Mouse (Mus musculus): ENCODE measurements around the gene Plxdc2.

Plxdc2 gene

DNA sequence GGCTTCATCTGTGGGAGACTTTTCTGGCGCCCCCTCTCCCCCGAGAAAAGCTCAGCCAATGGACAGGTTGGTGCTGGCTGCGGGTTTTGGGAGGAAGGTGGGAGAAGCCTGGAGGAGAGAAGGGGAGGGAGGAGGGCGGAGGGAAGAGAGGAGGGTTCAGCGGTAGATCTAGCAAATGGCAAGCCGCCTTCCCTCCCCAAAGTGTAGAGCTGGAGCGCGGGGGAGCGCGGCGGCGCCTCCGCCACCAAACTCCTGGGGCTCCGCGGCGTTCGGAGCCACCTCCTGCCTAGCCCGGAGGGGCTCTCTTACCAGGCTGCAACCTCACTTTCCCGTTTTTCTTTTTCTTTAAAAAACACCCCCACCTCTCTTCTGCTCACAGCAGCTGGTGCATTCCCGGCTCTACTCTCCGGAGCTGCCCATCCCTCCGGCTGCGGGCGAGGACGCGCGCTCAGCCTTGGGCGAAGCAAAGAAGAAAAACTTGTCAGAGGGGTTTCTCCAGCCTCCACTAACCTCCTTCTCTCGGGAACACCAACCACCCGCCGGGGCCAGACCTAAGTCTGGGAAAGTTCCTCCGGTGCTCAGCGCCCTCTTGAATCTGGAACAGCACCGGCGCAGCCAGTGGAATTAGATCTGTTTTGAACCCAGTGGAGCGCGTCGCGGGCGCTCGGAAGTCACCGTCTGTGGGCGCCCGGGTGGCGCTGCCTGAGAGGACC, at the start of gene Plxdc2:
Gene Plxdc2 (plus strand): TSS at position 199 of the 713 bp plus-strand sequence.
- peak; percentile 66 for DNase-seq (ENCODE audit: low spot score)

DNA sequence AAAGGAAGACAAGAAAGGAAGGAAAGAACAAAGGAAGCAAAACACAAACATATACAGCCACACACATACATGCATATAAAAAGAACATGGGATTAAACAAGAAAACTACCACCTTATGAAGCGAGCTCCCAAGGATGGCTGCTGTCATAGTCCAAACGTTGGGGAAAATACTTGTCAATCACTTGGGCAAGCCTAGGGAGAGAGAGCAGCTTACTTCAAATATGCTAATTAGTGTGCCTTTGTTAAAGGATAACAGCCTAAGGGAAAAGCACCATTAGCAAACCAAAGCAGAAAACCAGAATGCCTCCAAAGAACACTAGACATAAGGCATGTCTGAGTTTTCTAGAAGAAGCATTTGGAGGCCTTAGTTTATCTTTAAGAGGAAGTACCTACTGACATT, 45.7 kb upstream of the Plxdc2 start:
- DNase-seq (ENCODE audit: low spot score), result no peak

DNA sequence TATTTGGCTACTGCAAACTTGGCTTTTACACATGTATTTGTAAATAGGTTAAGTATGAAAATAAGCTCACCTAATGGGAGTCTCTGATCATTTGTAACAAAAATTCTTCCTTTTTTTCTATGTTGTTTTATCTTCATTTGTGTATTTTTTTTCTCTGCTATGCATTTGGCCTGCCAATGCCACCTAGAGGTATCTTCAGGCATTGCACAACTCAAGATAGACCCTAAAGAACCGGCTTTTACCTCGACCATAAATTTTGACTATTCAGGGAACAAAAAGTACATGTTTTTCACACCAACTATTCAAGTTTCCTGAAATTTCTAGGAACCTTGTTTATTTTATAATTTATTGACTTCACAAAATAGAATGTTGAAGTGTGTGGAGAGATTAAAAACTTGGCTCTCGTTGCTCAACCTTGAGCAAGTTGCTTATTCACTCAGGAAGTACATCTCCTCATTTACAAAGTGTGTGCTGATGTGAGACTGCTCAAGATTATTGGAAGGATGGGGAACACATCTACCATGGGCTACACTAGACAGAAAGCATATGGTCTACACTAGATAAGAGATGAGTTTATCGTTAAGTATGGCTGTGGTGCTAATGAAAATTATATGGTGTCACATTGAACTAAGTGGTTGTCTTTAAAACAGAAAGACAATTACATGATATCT, 43.6 kb upstream of the Plxdc2 start:
- DNase-seq (ENCODE audit: low spot score), result no peak

DNA sequence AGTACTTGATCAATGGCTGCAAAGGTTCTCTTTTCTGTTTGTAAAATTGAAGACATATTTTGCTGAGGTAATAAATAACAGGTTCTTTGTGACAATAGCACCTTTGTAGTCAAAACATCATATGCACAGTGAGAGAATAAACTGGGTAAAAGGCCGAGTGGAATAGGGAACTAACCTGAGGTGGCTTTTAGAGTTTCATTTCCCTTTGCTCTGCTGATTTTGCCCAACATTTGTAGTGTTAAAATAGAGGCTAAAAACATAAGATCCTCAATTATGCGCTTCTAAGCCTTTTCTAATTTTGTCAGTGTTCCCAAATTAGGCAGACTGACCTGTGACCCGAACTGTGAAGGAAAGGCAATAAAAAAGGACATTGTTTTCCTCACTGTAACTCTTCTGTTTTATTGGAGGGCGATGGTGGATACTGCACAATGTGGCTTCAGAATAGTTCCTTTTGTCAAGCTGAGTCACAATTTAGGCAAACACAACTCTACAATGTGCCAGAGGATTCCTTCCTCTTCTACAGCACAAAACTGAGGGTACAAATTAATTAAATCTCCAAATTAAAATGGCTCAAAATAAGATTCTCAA, 20.8 kb upstream of the Plxdc2 start:
- DNase-seq (ENCODE audit: low spot score), result no peak

DNA sequence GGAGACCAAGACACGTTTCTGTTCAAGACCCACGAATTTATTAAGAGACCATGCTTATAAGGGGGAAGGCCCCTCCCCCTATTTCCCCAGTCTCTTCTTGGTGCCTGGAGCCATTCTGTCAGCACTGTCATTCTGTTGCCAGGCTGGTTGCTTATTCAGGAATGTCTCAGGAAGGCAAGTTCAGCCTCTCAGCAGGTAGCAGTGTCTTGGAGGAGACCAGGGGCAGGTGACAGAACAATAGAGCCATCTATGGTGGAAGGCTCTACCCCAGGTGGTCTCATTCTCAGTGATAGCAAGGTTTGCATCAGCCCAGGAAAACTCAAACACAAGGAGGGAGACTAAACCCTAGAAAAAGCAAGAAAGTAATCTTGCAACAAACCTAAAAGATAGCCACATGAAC, 11.5 kb upstream of the Plxdc2 start:
- no peak for DNase-seq (ENCODE audit: low spot score)

DNA sequence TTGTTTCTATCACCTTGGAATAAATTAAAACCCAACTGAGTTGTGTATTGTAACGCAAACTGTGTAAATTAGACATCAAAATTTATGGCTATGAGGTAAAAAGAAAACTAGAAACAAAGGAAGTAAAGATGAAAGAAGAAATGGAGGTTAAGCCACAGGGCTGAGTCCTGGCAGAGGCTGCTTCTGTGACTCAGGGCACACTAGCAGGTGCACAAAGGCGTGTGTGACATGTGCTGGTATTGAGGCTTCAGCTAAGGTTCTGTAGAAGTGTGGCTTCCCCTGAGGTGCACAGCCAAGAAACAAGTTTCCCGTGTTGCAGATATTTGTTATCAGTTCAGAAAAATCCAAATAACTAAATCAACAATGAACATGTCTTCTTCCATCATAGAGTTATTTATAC, 5.0 kb upstream of the Plxdc2 start:
- DNase-seq (ENCODE audit: low spot score), result no peak

DNA sequence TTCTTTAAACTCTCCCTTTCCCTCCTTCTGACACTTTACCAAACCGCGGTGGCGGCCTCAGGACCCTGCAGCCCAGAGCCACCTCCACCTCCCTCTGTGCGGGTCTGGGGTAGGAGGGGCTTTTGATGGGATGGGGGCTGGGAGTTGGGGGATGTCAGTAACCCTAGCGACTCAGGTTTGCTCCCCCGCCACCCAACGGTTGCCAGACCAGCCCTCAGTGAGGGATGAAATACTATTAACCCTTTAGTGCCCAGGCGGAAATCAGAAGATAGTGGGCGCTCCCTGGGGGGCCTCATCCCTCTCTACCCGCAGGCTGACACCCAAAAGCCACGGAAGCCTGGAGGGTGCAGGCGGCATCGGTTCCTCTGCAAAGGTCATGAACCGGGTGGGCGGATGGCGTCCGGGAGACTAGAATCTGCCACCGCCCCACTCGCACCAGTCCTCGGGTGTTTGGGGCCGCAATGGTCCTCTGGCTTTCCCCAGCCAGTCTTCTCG, 446 bp upstream of the Plxdc2 start:
- peak; percentile 56 for DNase-seq (ENCODE audit: low spot score)

DNA sequence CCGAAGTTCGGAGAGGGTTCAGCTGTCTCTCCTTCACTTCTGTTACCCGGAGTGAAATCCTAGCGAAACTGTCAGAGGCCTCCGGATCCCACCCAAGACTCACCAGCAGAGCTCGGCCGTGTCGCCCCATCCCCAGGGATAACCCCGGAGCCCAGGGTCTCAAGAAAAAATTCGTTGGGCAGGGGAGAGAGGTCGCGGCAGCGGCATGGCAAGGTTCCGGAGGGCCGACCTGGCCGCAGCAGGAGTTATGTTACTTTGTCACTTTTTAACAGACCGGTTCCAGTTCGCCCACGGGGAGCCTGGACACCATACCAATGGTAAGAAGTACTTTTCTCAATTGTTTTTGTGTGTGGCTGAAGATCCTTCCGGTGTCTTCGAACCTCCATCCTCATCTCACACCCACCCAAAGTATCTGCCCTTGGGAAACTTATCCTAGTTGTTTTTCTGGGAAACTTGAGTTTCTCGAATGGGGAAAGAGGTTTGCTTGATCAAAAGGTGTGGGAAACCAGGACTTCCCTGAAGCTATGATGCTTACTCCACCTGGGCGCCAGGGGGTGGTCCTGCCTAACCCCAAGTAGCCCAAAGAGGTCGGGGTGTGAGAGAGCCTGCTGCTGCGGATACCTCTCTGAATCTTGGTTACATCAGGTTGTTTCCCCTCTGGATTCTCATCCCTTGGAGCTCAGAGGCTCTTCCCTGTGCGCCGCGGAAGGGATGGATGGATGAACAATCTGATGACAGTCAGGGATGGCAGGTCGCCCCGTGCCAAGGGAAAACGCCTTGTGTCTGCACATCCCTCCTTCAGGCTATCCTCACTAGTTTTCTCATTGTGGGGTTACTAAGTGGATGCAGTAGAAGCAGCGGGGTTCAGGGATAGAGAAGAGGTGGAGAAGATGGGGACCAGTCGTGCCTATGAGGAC, 1.1 kb downstream of the Plxdc2 start:
- DNase-seq (ENCODE audit: low spot score), result no peak

DNA sequence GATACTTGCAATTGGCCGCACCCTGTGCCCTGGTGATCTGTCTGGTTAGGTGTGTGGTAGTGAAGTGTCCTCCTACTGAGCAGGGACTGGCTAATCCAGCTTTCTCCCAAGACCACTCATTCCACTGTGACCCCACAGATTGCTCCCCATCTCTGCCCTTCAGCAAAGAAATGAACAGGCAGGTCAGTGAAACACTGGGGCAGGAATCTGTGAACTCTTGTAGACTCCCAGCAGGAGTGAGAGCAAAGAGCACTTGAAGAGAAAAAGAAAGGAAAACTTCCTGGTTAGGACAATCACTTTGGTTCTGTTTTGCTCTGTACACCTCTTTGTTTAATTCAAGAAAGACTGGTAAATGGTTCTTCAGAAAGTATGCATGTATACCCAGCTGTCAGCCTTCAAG, 1.8 kb downstream of the Plxdc2 start:
- no peak for DNase-seq (ENCODE audit: low spot score)

DNA sequence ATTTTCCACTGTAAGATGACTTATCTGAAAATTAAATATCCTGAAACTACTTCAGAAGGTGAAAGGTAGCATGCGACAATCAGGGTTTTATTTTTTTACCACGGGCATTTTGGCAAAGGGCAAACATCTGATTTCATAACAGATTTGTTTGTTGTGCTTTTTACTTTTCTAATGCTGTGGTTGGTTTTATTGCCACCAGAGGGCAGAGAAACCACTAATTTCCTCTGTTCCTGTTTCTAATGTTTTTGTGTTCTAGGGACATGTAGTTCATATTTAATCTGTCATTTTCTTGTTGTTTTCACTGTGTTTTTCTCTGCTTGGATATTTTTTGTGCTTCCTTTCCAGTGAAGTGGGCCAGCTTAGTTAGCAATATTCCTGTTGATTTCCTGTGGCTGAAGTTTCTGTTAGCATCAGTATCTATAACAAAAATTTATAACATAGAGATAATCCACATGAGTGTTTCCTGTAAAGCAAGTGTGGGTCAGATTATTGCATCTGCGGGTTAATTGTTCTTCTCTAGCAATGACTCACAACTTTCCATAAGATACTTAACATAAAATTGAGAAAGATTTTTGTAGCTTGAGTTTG, 3.3 kb downstream of the Plxdc2 start:
- DNase-seq (ENCODE audit: low spot score), result no peak

DNA sequence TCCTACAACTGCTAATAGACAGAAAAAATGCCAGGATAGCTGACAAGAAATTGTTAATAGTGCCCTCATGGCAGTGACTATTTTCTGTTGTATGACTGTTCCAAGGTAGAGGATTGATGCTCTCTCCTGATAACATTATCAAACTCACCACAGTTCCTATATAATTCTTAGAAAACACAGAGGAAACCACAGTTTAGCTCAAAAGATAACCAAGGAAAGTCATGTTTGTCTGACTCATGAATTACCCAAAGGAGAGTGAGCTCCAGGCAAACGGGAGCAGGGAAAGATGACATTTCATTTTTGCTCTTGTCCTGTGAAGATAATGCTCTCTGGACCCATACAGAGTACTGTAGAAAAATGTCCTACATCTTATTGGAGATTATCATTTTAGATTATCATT, 8.6 kb downstream of the Plxdc2 start:
- DNase-seq (ENCODE audit: low spot score), result no peak

DNA sequence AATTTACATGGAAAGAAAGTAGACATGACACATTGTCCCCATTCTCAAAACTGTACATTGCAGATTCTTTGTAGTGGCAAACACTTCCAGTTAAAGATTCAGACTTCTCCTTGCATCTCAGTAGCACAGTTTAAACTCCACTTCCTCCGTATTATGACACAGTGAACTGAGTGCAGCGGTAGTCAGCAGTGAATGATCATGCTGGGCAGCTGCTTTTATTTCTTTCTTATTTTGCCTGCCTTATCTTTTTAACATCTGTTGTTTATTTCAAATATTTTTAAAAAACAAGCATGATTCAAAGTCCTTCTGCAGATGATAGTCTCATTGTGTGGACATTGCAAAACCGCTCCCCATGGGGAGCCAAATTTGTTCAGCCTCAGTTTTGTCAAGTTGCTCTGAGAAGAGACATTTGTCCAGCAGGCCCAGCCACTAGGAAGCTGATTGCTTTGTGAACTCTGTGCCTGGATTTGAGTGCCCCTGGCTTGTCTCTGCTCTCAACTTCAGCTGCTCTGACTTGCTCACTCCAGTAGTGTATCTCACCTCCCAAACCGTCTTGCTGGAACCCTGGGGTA, 9.8 kb downstream of the Plxdc2 start:
- DNase-seq (ENCODE audit: low spot score), result no peak

DNA sequence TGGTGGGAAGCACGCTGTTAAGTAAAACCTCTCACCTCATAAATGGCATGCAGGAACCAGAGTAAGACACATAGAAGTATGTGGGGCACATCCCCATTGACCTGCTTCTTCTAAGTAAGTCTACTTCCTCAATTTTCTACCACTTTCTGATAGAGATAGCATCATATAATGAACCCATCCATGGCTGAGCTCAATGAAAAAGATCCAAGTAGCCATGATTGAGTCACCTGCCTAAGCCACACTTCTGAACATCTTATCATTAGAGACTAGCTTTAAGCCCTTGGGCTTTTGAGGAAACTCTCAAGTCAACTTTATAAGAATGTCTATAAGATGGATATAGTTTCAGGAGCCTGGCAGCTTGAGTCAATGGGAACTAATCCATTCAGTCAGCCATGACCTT, 14.3 kb downstream of the Plxdc2 start:
- DNase-seq (ENCODE audit: low spot score), result no peak

DNA sequence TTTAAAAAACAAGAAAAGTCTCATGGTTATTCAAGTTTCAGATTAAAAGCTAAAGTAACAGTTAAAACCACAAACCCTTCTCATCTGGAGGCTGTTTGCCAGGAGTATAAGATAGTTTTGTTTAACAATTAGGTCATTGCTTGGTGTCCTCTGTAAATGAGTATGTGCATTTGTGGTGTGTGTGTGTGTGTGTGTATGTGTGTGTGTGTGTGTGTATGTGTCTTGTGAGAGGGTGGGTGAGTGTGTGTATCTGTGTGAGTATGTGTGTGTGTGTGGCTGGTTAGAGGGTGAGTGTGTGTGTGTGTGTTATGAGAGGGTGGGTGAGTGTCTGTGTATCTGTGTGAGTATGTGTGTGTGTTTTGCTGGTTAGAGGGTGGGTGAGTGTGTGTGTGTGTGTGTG, 18.2 kb downstream of the Plxdc2 start:
- DNase-seq (ENCODE audit: low spot score), result no peak

DNA sequence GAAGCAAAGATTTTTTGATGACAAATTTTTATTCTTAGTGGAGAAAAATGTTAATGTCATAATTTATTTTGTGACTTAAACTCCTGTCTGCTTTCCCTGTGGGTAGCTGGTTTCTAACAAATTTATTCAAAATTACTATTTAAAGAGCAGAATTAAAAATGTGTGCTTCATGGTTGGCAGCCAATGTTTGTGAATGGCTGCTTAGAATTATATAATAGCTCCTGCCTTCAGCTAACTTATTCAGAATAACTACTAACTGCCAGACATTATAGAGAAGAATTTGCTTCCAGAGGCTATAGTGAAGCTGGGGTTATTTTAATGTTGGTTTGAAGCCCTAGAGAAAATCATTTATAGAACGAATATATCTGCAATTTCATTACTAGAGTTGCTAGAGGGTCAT, 30.1 kb downstream of the Plxdc2 start:
- DNase-seq (ENCODE audit: low spot score), result no peak

DNA sequence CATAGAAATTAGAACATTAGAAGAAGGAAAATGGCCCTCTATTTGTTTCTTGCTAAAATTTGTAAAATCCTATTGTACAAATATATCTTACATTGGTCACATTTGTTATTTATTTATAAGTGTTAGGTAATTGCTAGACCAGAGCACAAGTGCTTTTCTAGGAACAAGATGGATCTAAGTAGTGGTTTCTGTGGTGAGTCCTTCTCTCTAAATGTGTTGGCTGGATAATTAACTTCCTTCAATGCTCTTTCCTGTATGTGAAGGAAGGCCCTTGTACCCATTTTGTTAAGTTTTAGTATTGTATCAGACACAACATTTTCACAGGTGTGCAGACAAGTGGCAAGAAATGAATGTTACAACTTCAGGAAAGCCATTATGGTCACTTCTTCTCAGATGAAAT, 30.6 kb downstream of the Plxdc2 start:
- no peak for DNase-seq (ENCODE audit: low spot score)

DNA sequence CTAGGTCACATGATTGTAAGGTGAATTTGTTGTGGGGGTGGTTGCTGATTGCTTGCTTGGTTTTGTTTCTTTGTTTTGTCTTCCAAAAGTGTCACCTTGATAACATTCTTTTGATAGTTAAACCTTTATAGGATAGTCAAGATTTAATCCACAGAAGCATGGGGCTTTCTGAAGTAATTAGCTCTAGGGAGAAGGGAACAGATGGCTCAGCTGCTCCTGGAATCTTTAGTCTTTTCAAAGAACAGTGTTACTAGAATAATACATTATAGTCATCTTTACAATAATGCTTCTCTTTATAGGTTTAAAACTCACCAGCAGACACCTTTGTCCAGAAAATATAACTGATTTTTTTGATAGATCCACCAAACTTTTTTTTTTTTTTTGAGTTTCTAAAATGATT, 31.7 kb downstream of the Plxdc2 start:
- no peak for DNase-seq (ENCODE audit: low spot score)

DNA sequence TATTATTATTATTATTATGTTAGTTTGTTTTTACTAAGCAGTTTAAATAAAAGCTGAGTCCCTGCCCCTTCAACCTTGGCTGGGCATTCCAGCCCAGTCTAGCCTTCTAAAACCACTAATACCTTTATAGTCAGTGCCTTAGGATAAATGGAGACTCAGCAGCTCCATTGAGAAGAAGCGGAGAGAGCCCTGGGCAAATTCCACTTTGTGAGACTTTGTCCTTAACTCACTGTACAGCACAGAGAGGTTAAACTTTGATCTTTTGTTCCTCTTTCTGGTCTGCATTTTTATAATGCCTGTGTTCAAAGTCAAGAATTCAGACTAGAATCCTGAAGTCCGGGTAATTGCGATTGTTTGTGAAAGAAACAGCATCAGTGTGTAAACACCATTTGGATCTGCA, 41.4 kb downstream of the Plxdc2 start:
- no peak for DNase-seq (ENCODE audit: low spot score)

DNA sequence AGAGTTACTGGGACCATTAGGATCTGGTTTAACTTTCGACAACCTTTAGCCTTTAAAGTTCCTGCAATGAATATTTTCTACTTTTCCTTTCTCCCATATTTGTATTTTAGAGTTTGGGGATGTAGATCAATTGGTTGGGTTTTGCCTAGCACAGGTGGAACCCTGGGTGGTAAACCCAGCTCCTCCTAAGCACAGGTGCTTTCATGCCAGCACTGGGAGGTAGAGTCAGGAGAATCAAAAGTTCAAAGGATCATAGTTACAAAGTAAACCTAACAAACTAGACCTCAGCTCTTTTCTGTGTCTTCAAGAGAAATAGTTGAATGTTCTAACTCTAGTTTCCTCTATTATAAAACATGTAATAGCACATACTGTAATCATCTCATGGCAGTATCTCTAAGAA, 41.9 kb downstream of the Plxdc2 start:
- DNase-seq (ENCODE audit: low spot score), result no peak

DNA sequence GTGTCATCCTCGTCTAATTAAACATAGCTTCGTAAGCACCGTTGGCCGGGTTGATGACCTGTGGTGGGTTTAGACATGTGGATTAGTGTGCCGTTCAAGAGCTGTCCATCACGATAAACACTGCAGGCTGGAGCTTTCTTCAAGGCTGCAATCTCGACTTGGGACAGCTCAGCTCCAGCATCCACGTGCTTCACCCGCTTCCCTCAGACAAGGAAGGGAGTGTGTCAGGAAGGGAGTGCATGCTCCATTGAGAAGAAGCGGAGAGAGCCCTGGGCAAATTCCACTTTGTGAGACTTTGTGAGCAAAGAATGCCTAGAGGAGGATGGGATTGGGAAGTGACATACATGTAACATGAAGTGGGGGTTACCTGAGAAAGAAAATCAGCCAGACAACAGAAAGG, 42.8 kb downstream of the Plxdc2 start:
- DNase-seq (ENCODE audit: low spot score), result peak; percentile 1

DNA sequence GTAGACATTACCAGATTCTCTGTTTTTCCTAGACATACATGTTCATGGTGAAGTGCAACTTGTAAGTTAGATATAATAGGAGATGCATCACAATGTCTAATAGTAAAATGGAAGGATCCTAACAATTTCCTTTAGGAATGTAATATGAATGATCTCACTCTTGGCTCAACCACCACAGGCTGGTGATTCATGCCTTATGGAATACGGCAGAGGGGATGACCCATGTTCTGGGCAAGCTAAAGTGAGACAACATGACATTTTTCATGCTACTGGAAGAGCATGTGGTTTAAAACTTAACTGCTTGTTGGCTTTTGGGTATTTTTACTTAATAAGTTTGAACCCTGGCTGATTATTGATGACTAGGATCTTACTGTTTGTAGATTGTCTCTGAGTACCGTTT, 50.4 kb downstream of the Plxdc2 start:
- DNase-seq (ENCODE audit: low spot score), result no peak
